Mouse (Mus musculus) liver, postnatal 0 days (tissue): ENCODE measurements around the gene Gdf2.
A peak's percentile ranks its signal among the peaks of the same experiment; 100 is the strongest.

Source experiments
- CTCF ChIP-seq: sonication (generic); IDR thresholded peaks from 2 replicates; pipeline ENCODE4 v1.5.1; 2016; ENCODE audit warnings: antibody characterized with exemption, low read depth
- EP300 ChIP-seq: IDR thresholded peaks from 2 replicates; pipeline ENCODE4 v1.6.1; 2016; ENCODE audit warnings: antibody characterized with exemption, low read depth, mild to moderate bottlenecking

- TF ChIP-seq EP300 (no peak), CTCF (peak; percentile 62)
Observed at GRCm38 (mm10) chr14:33932935-33933703, 7.7 kb upstream of the Gdf2 start.
